Mouse (Mus musculus): ENCODE data around the gene Slc6a16.

GRCm38 (mm10) chr7:45234333-45234841, 6.5 kb upstream of the Slc6a16 start:
- no peak for TF ChIP-seq MYOG (IDR thresholded peaks at IDR 0.05; ENCODE audit: control insufficient read depth in 1 of 3, insufficient read depth in 1 of 3, insufficient read length in 2 of 3, low read depth in 2 of 3)
- no peak for TF ChIP-seq POLR2AphosphoS2 (IDR thresholded peaks at IDR 0.05; ENCODE audit: insufficient read length, low read depth)
- TF ChIP-seq POLR2A (IDR thresholded peaks at IDR 0.05; ENCODE audit: insufficient read length, low read depth) = no peak
- no peak for TF ChIP-seq E2F4 (IDR thresholded peaks at IDR 0.05; ENCODE audit: insufficient read depth)
- no peak for TF ChIP-seq REST (IDR thresholded peaks at IDR 0.05; ENCODE audit: insufficient read depth, insufficient read length)
